Comparison of ENCODE assay signal across 9 mouse cellular contexts in genomic region chr1:189728784-189729115, GRCm38 (mm10). TPM values are rescaled to one million over a fixed set of nuclear protein-coding genes. Genes with fewer than 3 reads are reported as not detected.
DNase-seq lines count a peak whose midpoint lies in the region; ATAC-seq and TF ChIP-seq lines count a peak whose summit lies in the region.
"Had no signal": no experiment of that assay in that cellular context is flagged by ENCODE, and none has a peak within 500 bp of the region (broad histone marks: within the 10 kb centered on the region; RNA-seq: fewer than 3 reads in every experiment).

No protein-coding gene starts in this region.

- no peaks in the 10 kb centered on the region for H3K79me2 ChIP-seq in liver, adult 2 months (ENCODE audit: control insufficient read depth, insufficient read depth, low read length)

- peak overlapping the region; percentile 87 for H3K9ac ChIP-seq in liver, adult 2 months (ENCODE audit: low read depth, low read length)
- peak overlapping the region; percentile 90 for H3K9ac ChIP-seq in embryonic facial prominence, embryonic 14.5 days (ENCODE audit: low read depth, low read length)
- peak overlapping the region; percentile 80 for H3K9ac ChIP-seq in intestine, embryonic 14.5 days (ENCODE audit: low read length)
- peak overlapping the region; percentile 64 for H3K9ac ChIP-seq in neural tube, embryonic 12.5 days

- no peaks in the 10 kb centered on the region for H3K4me1 ChIP-seq in liver, adult 2 months (ENCODE audit: control insufficient read depth, insufficient read depth, low read length)
- peaks cover 47% of the 10 kb centered on the region for H3K4me1 ChIP-seq in embryonic facial prominence, embryonic 14.5 days (ENCODE audit: control insufficient read depth, insufficient read depth, low read length)
- peaks cover 25% of the 10 kb centered on the region; the same call in 1 of the 2 replicates for H3K4me1 ChIP-seq in intestine, embryonic 14.5 days (replicated peaks; ENCODE audit: control insufficient read depth, insufficient read depth, low read length)
- H3K4me1 ChIP-seq in neural tube, embryonic 12.5 days = peaks cover 34% of the 10 kb centered on the region

- DNase-seq in liver, adult 2 months (ENCODE audit: extremely low read depth, low read depth, low spot score) = no peak
- DNase-seq in liver = no peak
- DNase-seq in embryonic facial prominence, embryonic 14.5 days (ENCODE audit: low spot score) = no peak
- DNase-seq in intestine, embryonic 14.5 days (ENCODE audit: low spot score) = no peak
- no peak for DNase-seq in cerebellum, postnatal 4 days (ENCODE audit: low spot score in 2 of 2)
- no peak for DNase-seq in B cell, adult 2 months
- no peak for DNase-seq in left cerebral cortex, postnatal 25 days (ENCODE audit: low spot score in 2 of 2)
- DNase-seq: adrenal gland, adult 8-10 months had no signal

- ATAC-seq in embryonic facial prominence, embryonic 14.5 days (ENCODE audit: low read depth) = no peak
- ATAC-seq in intestine, embryonic 14.5 days (replicated peaks; ENCODE audit: low FRiP score, low TSS enrichment, low read depth) = no peak
- ATAC-seq in neural tube, embryonic 12.5 days (ENCODE audit: low FRiP score, low read depth) = no peak

- peaks cover 3% of the 10 kb centered on the region; the same call in 1 of the 2 replicates for H3K27me3 ChIP-seq in liver, adult 2 months (ENCODE audit: control insufficient read depth, insufficient read depth, low read length)
- H3K27me3 ChIP-seq in embryonic facial prominence, embryonic 14.5 days (replicated peaks; ENCODE audit: control insufficient read depth, insufficient read depth, low read length) = no peaks in the 10 kb centered on the region
- H3K27me3 ChIP-seq in intestine, embryonic 14.5 days (replicated peaks; ENCODE audit: control insufficient read depth, insufficient read depth, low read length) = no peaks in the 10 kb centered on the region
- H3K27me3 ChIP-seq in neural tube, embryonic 12.5 days (replicated peaks) = peaks cover 30% of the 10 kb centered on the region

- peak overlapping the region; percentile 71 for H3K4me2 ChIP-seq in embryonic facial prominence, embryonic 14.5 days (ENCODE audit: low read depth, low read length)
- H3K4me2 ChIP-seq in intestine, embryonic 14.5 days (ENCODE audit: low read length) = peak overlapping the region; percentile 85
- H3K4me2 ChIP-seq in neural tube, embryonic 12.5 days (replicated peaks) = peak overlapping the region; percentile 98

- no peaks in the 10 kb centered on the region for H3K36me3 ChIP-seq in liver, adult 2 months (ENCODE audit: control insufficient read depth, insufficient read depth, low read length)
- no peaks in the 10 kb centered on the region for H3K36me3 ChIP-seq in embryonic facial prominence, embryonic 14.5 days (ENCODE audit: control insufficient read depth, insufficient read depth, low read length)
- H3K36me3 ChIP-seq in intestine, embryonic 14.5 days (ENCODE audit: control insufficient read depth, insufficient read depth, low read length) = no peaks in the 10 kb centered on the region
- no peaks in the 10 kb centered on the region for H3K36me3 ChIP-seq in neural tube, embryonic 12.5 days

- H3K9me3 ChIP-seq in embryonic facial prominence, embryonic 14.5 days (ENCODE audit: control insufficient read depth, low read length) = no peaks in the 10 kb centered on the region
- no peaks in the 10 kb centered on the region for H3K9me3 ChIP-seq in intestine, embryonic 14.5 days (ENCODE audit: control insufficient read depth, low read length)
- no peaks in the 10 kb centered on the region for H3K9me3 ChIP-seq in neural tube, embryonic 12.5 days

- 3% methylated on average over 15 of the region's 15 CpGs for WGBS in liver, adult 2 months
- under 1% methylated on average over 13 of the region's 15 CpGs for WGBS in embryonic facial prominence, embryonic 14.5 days
- under 1% methylated on average over 15 of the region's 15 CpGs for WGBS in intestine, embryonic 14.5 days
- 0% methylated on average over 15 of the region's 15 CpGs for WGBS in neural tube, embryonic 12.5 days

- no peak for TF ChIP-seq POLR2A in liver, adult 2 months (IDR thresholded peaks at IDR 0.05; ENCODE audit: extremely low read depth, insufficient read depth, low read length)

- H3K27ac ChIP-seq in liver, adult 2 months (replicated peaks; ENCODE audit: insufficient read depth, low read depth, low read length) = no peak overlapping the region
- H3K27ac ChIP-seq in embryonic facial prominence, embryonic 14.5 days (replicated peaks; ENCODE audit: low read depth, low read length) = peak overlapping the region; percentile 97
- H3K27ac ChIP-seq in intestine, embryonic 14.5 days (ENCODE audit: low read depth) = peak overlapping the region; percentile 96
- no peak overlapping the region for H3K27ac ChIP-seq in neural tube, embryonic 12.5 days

- TF ChIP-seq CTCF in liver, adult 2 months (IDR thresholded peaks at IDR 0.05; ENCODE audit: low read depth, low read length) = no peak

- H3K4me3 ChIP-seq in liver, adult 2 months (ENCODE audit: insufficient read depth, low read depth, low read length) = peak overlapping the region; percentile 93
- peak overlapping the region; percentile 86 for H3K4me3 ChIP-seq in embryonic facial prominence, embryonic 14.5 days (ENCODE audit: low read depth, low read length)
- peak overlapping the region; percentile 76 for H3K4me3 ChIP-seq in intestine, embryonic 14.5 days (ENCODE audit: low read depth, low read length)
- H3K4me3 ChIP-seq in neural tube, embryonic 12.5 days = peak overlapping the region; percentile 63

- intact Hi-C loops in left cerebral cortex, postnatal 25 days (cut with DNase I) = no loop called here

RNA-seq across cellular contexts. Expression of gene Ptpn14, which starts 0.7 kb away (rescaled TPM):
- 0.74 and 1.1 TPM in 2 replicates for total RNA-seq in liver, adult 2 months (2014; rRNA removed)
- polyA plus RNA-seq in liver, adult 2 months (2012; rRNA removed) = 0.39 and 0.55 TPM in 2 replicates
- polyA plus RNA-seq in embryonic facial prominence, embryonic 14.5 days (2014; fragmentation: Nextera tagmentation; extraction: Ambion mirVana) = 12.3 and 12.5 TPM in 2 replicates
- 7.9 and 9.1 TPM in 2 replicates for polyA plus RNA-seq in intestine, embryonic 14.5 days (2014; fragmentation: Nextera tagmentation; extraction: Ambion mirVana)
- 4.5 and 4.9 TPM in 2 replicates for polyA plus RNA-seq in neural tube, embryonic 12.5 days (2016; fragmentation: Nextera tagmentation; extraction: Ambion mirVana)
- 10 to 100 TPM; 10.6 to 12.7 TPM for total RNA-seq in left cerebral cortex, postnatal 25 days (2021)

RNA-seq across cellular contexts. Expression of gene Cenpf, which starts 40.9 kb away (rescaled TPM):
- 0.18 and 2.2 TPM in 2 replicates for total RNA-seq in liver, adult 2 months (2014; rRNA removed)
- 0.01 and 0.15 TPM in 2 replicates for polyA plus RNA-seq in liver, adult 2 months (2012; rRNA removed)
- polyA plus RNA-seq in embryonic facial prominence, embryonic 14.5 days (2014; fragmentation: Nextera tagmentation; extraction: Ambion mirVana) = 54.4 and 62.8 TPM in 2 replicates
- 70.6 and 80.3 TPM in 2 replicates for polyA plus RNA-seq in intestine, embryonic 14.5 days (2014; fragmentation: Nextera tagmentation; extraction: Ambion mirVana)
- polyA plus RNA-seq in neural tube, embryonic 12.5 days (2016; fragmentation: Nextera tagmentation; extraction: Ambion mirVana) = 74.8 and 77.7 TPM in 2 replicates
- under 1 TPM; 0.48 to 0.53 TPM for total RNA-seq in left cerebral cortex, postnatal 25 days (2021)

Comparison
In these comparisons a context has a peak if more than half of its experiments do, and no peak if none do; other contexts are left out.
1. H3K27ac ChIP-seq: peak in embryonic facial prominence, embryonic 14.5 days (single experiment) and intestine, embryonic 14.5 days (single experiment); none in liver, adult 2 months (single experiment) and neural tube, embryonic 12.5 days (single experiment).
2. RNA of gene Cenpf, which starts 40.9 kb away (polyA plus RNA-seq): 74.8 to 77.7 TPM in neural tube, embryonic 12.5 days, 70.6 to 80.3 TPM in intestine, embryonic 14.5 days and 54.4 to 62.8 TPM in embryonic facial prominence, embryonic 14.5 days; 0.01 to 0.15 TPM in liver, adult 2 months; every median in the first group is over 10 times any median in the second.
3. Peak in every context shown above with its lines, with median percentiles within 50 percentile points of each other: H3K4me3 ChIP-seq, H3K9ac ChIP-seq and H3K4me2 ChIP-seq.